Mouse (Mus musculus): Measurements from ENCODE around the gene Izumo1r. TPM values are rescaled to one million over a fixed set of nuclear protein-coding genes. Genes with fewer than 3 reads are reported as not detected.

The Izumo1r gene
- total RNA-seq (2023) = not detected

GRCm38 (mm10) chr9:14903581-14904378 lies at the start of gene Izumo1r:
Gene Izumo1r, minus strand, starts transcription at chr9:14903949.

DNA sequence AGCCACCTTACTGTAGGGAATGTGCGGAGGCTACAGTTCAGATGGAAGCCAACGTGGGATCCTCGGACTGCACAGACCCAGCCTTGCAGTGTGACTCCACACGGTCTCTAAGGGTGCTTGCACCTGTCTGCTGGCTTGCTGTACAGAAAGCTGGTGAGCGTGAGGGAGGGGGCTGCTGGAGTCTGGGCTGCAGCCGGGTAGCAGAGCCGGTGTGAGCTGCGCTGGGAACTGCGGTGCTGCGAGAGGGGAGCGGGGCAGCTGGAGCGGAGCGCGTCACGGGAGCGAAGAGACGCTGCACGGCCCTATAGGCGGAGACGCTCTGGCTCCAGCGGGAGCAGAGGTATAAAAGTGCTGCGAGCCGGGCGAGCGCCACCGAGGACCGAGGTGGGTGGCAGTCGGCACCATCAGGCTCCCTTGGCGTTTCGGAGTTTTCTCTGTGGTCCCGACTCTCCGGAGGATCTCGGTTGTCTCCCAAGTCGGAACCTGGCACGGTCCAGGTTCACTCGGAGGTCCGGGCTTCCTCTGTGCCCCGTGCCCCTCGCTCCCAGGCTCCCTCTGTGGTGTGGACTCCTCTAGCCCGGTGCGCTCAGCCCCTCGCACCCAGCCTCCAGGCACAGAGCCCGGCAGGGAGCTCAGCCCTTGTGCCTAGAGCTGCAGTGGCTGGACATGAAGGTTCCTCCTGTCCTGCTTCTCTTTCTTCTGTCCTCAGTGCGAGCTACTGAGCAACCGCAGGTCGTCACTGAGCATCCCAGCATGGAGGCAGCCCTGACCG lies 43.7 kb downstream of the Izumo1r start, which contains the start of gene Gpr83:
Gpr83 (plus strand) TSS at position 343 of the 772 bp plus-strand sequence.

Other genes with a start within 250 kb of the Izumo1r start
- gene Piwil4, start 163.2 kb downstream of the Izumo1r start, total RNA-seq (2023) = under 1 TPM in 1 of 2 experiments, not detected in 1; 0.33 TPM
- 10 to 100 TPM; 19.8 to 21.0 TPM for gene Fut4, start 151.6 kb downstream of the Izumo1r start, total RNA-seq (2023)
- not detected for gene 1700012B09Rik, start 132.9 kb downstream of the Izumo1r start, total RNA-seq (2023)
- gene Mre11a, start 119.3 kb downstream of the Izumo1r start, total RNA-seq (2023) = 10 to 100 TPM; 30.7 to 31.9 TPM
- 10 to 100 TPM; 24.3 to 26.0 TPM for gene Ankrd49, start 119.1 kb downstream of the Izumo1r start, total RNA-seq (2023)
- gene Gpr83, start 43.7 kb downstream of the Izumo1r start, total RNA-seq (2023) = under 1 TPM; 0.47 to 0.55 TPM
- gene Panx1, start 141.5 kb upstream of the Izumo1r start, total RNA-seq (2023) = 10 to 100 TPM; 52.2 to 56.1 TPM
- gene Hephl1, start 208.2 kb upstream of the Izumo1r start, total RNA-seq (2023) = not detected